Mouse (Mus musculus) left cerebral cortex, adult 8-10 months (tissue): ENCODE results near the gene Vmn1r169. TPM values are rescaled to one million over a fixed set of nuclear protein-coding genes. Genes with fewer than 3 reads are reported as not detected.
"Not testable (repeated sequence)": the region's sequence is repeated elsewhere in the genome, so short reads cannot be mapped to it uniquely, and the experiment has no call there.

Experiments
- DNase-seq, 2 experiments: peaks; one replicate each; pipeline ENCODE4 v3.0.0; 2022; ENCODE audit warnings: low spot score in 2 of 2
- total RNA-seq, 4 experiments: library from RNA; stranded (reverse); gene quantifications; 2 replicates each; pipeline ENCODE4 v1.2.4; 2022

The Vmn1r169 gene
- total RNA-seq, result not detected

- DNase-seq, result not testable (repeated sequence)
Observed at GRCm38 (mm10) chr7:23575226-23575625, at the start of gene Vmn1r169. TSS of gene Vmn1r169 (plus strand) at chr7:23575526.

GRCm38 (mm10) chr7:23539432-23539831 lies 35.9 kb upstream of the Vmn1r169 start, which contains the start of gene Vmn1r168:
TSS of gene Vmn1r168 (plus strand) at chr7:23539732.
- DNase-seq, result not testable (repeated sequence)

DNA sequence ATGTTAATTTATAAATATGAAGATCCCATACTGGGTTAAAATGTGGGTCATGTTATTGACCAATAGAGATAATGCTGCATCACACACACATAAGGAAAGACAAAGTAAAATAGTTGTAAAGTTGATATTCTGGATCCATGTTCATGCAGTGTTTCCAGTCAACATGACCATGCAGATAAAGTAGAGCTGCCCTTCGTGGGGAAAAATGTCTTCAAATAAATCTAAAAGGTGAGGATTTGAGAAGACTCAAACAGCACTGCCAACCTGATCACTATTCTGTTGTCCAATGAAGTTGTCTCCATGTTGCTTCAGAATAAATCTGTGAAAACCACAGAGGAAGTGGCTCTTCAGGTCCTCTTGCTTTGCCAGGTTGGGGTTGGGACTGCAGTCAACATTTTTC lies 30.5 kb downstream of the Vmn1r169 start, which contains the start of gene Vmn1r170:
Gene Vmn1r170, plus strand, starts transcription at position 301 of the 400 bp plus-strand sequence.
- not testable (repeated sequence) for DNase-seq

Other genes with a start within 250 kb of the Vmn1r169 start
- under 1 TPM; 0.09 to 0.23 (median 0.11) TPM for gene Nlrp5, start 189.6 kb upstream of the Vmn1r169 start, total RNA-seq
- gene Vmn1r167, start 68.3 kb upstream of the Vmn1r169 start, total RNA-seq, result not detected
- gene Vmn1r168, start 35.8 kb upstream of the Vmn1r169 start, total RNA-seq, result not detected
- not detected for gene Vmn1r170, start 30.6 kb downstream of the Vmn1r169 start, total RNA-seq
- gene Vmn1r171, start 55.2 kb downstream of the Vmn1r169 start, total RNA-seq, result not detected
- not detected for gene Vmn1r172, start 82.8 kb downstream of the Vmn1r169 start, total RNA-seq
- not detected for gene Vmn1r173, start 125.2 kb downstream of the Vmn1r169 start, total RNA-seq
- not detected for gene Vmn1r174, start 176.7 kb downstream of the Vmn1r169 start, total RNA-seq
- gene Vmn1r175, start 235.1 kb downstream of the Vmn1r169 start, total RNA-seq, result not detected